Mouse (Mus musculus): ENCODE results near the gene Kif18a.

DNA sequence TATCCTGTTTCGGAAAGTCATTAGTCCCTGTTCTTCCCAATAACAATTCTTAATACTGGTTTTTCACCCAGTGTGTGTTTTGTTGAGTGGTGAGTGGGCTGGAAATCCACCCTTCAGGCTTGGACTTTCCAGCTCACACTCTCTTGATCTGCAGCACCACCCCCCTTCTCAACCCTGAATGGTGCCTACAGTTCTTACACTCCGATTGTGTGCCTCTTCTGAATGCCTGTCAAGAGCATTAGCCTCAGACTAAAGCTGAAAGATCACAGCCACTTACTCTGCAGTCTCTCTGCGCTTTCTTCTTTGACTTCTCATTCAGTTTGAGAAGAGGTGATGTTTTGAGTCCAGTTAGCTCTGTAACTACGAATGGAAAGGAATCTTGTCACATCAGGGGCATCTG is 64.8 kb downstream of the Kif18a start:
- TF ChIP-seq POLR2A (IDR thresholded peaks at IDR 0.05; ENCODE audit: borderline replicate concordance, control insufficient read depth, low read depth, low read length) (no peak), CTCF (IDR thresholded peaks at IDR 0.05; ENCODE audit: control insufficient read depth, insufficient read depth, low read length) (no peak)
